Mouse (Mus musculus) cortical plate, adult 2 months (tissue): ENCODE data around the gene Filip1l.

Source experiments
- CTCF ChIP-seq: fragments of 200-500 bp; IDR thresholded peaks from 2 replicates; pipeline ENCODE4 v1.5.1; 2011; ENCODE audit warnings: mild to moderate bottlenecking, control low read depth, low read length; ENCODE audit not compliant: insufficient read depth; ENCODE audit errors: extremely low read depth
- POLR2A ChIP-seq: fragments of 200-500 bp; IDR thresholded peaks from 2 replicates; pipeline ENCODE4 v1.6.1; 2011; ENCODE audit warnings: mild to moderate bottlenecking, low read length, control low read depth; ENCODE audit not compliant: insufficient read depth; ENCODE audit errors: extremely low read depth

DNA sequence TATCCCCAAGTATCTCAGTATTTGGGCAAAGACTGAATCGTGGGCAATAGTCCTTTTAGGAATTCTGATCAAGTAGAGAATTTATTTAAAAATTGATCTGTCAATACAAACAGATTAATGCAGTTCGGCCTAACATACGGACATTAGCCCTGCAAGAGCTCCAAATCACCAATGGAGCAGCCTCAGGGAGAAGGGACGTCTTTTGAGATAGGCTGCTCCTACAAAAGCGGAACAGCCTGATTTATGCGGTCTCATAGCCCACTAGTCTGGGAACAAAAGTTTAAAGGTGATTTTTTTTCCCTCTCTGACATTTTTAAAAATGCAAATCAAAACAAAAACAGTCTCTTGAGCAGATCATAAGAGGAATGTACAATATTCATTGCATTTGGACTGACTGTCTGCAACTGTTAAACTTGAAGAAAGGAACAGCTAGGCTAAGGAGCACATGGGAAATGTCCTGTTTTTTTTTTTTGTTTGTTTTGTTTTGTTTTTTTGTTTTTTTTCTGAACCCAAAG is 202.1 kb downstream of the Filip1l start:
- TF ChIP-seq POLR2A (no peak), CTCF (no peak)
